Mouse (Mus musculus) CH12.LX (cell line): ENCODE results near the gene Serpinb1c.

Experiments used
- CTCF ChIP-seq, 2 experiments: IDR thresholded peaks in 1 of 2; conservative IDR thresholded peaks in 1 of 2; 2 replicates each; pipeline ENCODE4 v1.5.1; 2011 to 2012; ENCODE audit warnings: low read depth in 2 of 2, low read length in 2 of 2, improper control_type of control experiment in 1 of 2, inconsistent platforms in 1 of 2, mild to moderate bottlenecking in 1 of 2, moderate library complexity in 1 of 2
- E2F4 ChIP-seq: IDR thresholded peaks from 2 replicates; pipeline ENCODE4 v1.6.1; 2011; ENCODE audit warnings: low read depth, low read length, improper control_type of control experiment; ENCODE audit not compliant: insufficient replicate concordance
- EP300 ChIP-seq: IDR thresholded peaks from 2 replicates; pipeline ENCODE4 v1.6.1; 2011; ENCODE audit warnings: low read length, improper control_type of control experiment
- MAZ ChIP-seq: IDR thresholded peaks from 2 replicates; pipeline ENCODE4 v1.6.1; 2012; ENCODE audit warnings: low read depth, mild to moderate bottlenecking, inconsistent platforms, low read length, improper control_type of control experiment, moderate library complexity
- MEF2A ChIP-seq: IDR thresholded peaks from 2 replicates; pipeline ENCODE4 v1.6.1; 2014; ENCODE audit warnings: low read depth, mild to moderate bottlenecking, inconsistent platforms, low read length, improper control_type of control experiment, borderline replicate concordance
- POLR2A ChIP-seq: IDR thresholded peaks from 2 replicates; pipeline ENCODE4 v1.6.1; 2011; ENCODE audit warnings: low read depth, mild to moderate bottlenecking, improper control_type of control experiment, low read length
- RAD21 ChIP-seq: IDR thresholded peaks from 2 replicates; pipeline ENCODE4 v1.6.1; 2011; ENCODE audit warnings: low read depth, mild to moderate bottlenecking, low read length, improper control_type of control experiment, moderate library complexity
- SIN3A ChIP-seq: IDR thresholded peaks from 2 replicates; pipeline ENCODE4 v1.6.1; 2012; ENCODE audit warnings: low read length, improper control_type of control experiment, inconsistent platforms
- SMC3 ChIP-seq: IDR thresholded peaks from 2 replicates; pipeline ENCODE4 v1.6.1; 2011; ENCODE audit warnings: low read depth, low read length, improper control_type of control experiment
- TBP ChIP-seq: conservative IDR thresholded peaks from 2 replicates; pipeline ENCODE4 v1.6.1; 2011; ENCODE audit warnings: low read depth, low read length, improper control_type of control experiment
- ZC3H11A ChIP-seq: IDR thresholded peaks from 2 replicates; pipeline ENCODE4 v1.6.1; 2012; ENCODE audit warnings: low read depth, mild to moderate bottlenecking, inconsistent platforms, low read length, improper control_type of control experiment
- ZMIZ1 ChIP-seq: IDR thresholded peaks from 2 replicates; pipeline ENCODE4 v1.6.1; 2012; ENCODE audit warnings: low read depth, mild to moderate bottlenecking, inconsistent platforms, low read length, improper control_type of control experiment
- ZNF384 ChIP-seq: IDR thresholded peaks from 2 replicates; pipeline ENCODE4 v1.6.1; 2012; ENCODE audit warnings: low read depth, low read length, improper control_type of control experiment, inconsistent platforms

- TF ChIP-seq CTCF (conservative IDR thresholded peaks at IDR 0.05 in 1 of 2, IDR thresholded peaks at IDR 0.05 in 1 of 2; ENCODE audit: low read depth in 2 of 2, low read length in 2 of 2) (no peak), POLR2A (no peak), E2F4 (no peak), TBP (no peak), MEF2A (no peak), ZC3H11A (no peak), EP300 (no peak), ZNF384 (no peak), SMC3 (no peak), ZMIZ1 (no peak), RAD21 (no peak), SIN3A (no peak), MAZ (no peak)
Observed at GRCm38 (mm10) chr13:32846221-32846620, 51.8 kb downstream of the Serpinb1c start.
